Mouse (Mus musculus) heart, embryonic 16.5 days (tissue): Measurements from ENCODE around the gene Rpl27. TPM values are rescaled to one million over a fixed set of nuclear protein-coding genes. Genes with fewer than 3 reads are reported as not detected.
"Not testable (repeated sequence)": the region's sequence is repeated elsewhere in the genome, so short reads cannot be mapped to it uniquely, and the experiment has no call there.

Experiments
- ATAC-seq: fragments of 200-750 bp; cut with Nextera tagmentation; replicated peaks from 2 replicates; pipeline ENCODE4 v1.8.0; 2017; ENCODE audit warnings: moderate number of reproducible peaks; ENCODE audit not compliant: insufficient read depth, low FRiP score; ENCODE audit errors: extremely low read depth
- H3K27ac ChIP-seq: fragments of 300-500 bp; sonication (generic); 2 replicates; pipeline ENCODE4 v1.5.1; 2014; ENCODE audit warnings: mild to moderate bottlenecking, low read length, control low read depth, moderate library complexity
- H3K27me3 ChIP-seq: fragments of 300-500 bp; sonication (generic); 2 replicates; pipeline ENCODE4 v1.6.1; 2014; ENCODE audit warnings: low read length, mixed read lengths; ENCODE audit not compliant: control insufficient read depth, insufficient read depth
- H3K36me3 ChIP-seq: fragments of 300-500 bp; sonication (generic); 2 replicates; pipeline ENCODE4 v1.6.1; 2014; ENCODE audit not compliant: control insufficient read depth, insufficient read depth
- H3K4me1 ChIP-seq: fragments of 300-500 bp; sonication (generic); 2 replicates; pipeline ENCODE4 v1.6.1; 2014; ENCODE audit warnings: low read length, mixed read lengths; ENCODE audit not compliant: control insufficient read depth, insufficient read depth
- H3K4me2 ChIP-seq: fragments of 300-500 bp; sonication (generic); 2 replicates; pipeline ENCODE4 v1.6.1; 2014; ENCODE audit warnings: low read depth, mild to moderate bottlenecking, control low read depth, low read length
- H3K4me3 ChIP-seq: fragments of 300-500 bp; sonication (generic); 2 replicates; pipeline ENCODE4 v1.5.1; 2014; ENCODE audit warnings: mild to moderate bottlenecking, control low read depth, low read length
- H3K9ac ChIP-seq: fragments of 300-500 bp; sonication (generic); 2 replicates; pipeline ENCODE4 v1.6.1; 2014; ENCODE audit warnings: low read length, control low read depth
- H3K9me3 ChIP-seq: fragments of 300-500 bp; sonication (generic); replicated peaks from 2 replicates; pipeline ENCODE4 v1.6.1; 2016; ENCODE audit warnings: low read length; ENCODE audit not compliant: control insufficient read depth
- WGBS: fragments of 180-500 bp; shearing (Covaris S2); extraction: QIAGEN DNeasy Blood & Tissue Kit; methylation state at CpG from one replicate; pipeline ENCODE4 v1.1.7; 2014; 5-methylcytosine and 5-hydroxymethylcytosine counted together
- polyA plus RNA-seq: library from polyadenylated mRNA; unstranded; fragments of >200 nt; fragmentation: Nextera tagmentation; extraction: Ambion mirVana; gene quantifications from 2 replicates; pipeline ENCODE4 v1.2.1, GENCODE M21; 2015

Rpl27 gene
- polyA plus RNA-seq, 1 experiment from 2014 or later: 166 TPM

DNA sequence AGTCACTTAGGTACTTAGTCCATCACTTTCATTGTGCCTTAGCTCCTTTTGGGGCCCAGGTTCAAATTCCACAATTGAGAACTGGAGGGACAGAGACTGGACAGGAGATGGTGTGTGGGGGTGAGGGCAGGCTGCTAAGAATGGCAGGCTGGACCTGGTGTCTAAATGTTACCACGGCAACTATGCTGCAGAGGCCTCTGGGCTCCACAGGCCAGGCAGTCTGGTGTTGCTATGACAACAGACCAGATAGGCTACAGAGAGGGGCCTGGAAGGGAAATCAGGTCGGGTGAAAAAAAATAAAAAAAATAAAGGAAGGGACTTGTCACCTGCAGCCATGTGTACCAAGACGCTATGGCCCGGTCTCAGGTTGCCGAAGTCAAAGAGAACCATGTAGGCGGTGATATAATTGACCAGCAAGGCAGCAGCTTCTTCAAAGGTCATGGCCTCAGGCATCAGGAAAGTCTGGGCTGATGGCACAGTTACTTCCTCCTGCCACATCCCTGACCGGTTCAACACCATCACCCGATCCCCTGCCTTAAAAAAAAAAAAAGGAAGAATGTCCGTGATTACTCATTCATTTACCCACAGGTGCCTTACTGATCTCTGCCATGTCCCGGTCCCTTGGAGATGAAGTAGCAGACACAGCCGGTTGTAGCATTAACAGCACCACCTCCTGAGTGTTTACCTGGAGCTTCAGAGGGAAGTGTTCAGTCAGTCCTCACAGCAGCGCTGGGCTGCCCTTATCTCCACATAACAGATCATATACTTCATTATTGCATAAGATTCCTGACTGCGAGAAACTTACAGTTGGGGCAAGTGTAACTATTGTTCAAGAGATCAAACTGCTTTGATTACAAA is 20.7 kb downstream of the Rpl27 start:
- no peak overlapping the region for H3K4me2 ChIP-seq
- no peak overlapping the region for H3K27ac ChIP-seq

DNA sequence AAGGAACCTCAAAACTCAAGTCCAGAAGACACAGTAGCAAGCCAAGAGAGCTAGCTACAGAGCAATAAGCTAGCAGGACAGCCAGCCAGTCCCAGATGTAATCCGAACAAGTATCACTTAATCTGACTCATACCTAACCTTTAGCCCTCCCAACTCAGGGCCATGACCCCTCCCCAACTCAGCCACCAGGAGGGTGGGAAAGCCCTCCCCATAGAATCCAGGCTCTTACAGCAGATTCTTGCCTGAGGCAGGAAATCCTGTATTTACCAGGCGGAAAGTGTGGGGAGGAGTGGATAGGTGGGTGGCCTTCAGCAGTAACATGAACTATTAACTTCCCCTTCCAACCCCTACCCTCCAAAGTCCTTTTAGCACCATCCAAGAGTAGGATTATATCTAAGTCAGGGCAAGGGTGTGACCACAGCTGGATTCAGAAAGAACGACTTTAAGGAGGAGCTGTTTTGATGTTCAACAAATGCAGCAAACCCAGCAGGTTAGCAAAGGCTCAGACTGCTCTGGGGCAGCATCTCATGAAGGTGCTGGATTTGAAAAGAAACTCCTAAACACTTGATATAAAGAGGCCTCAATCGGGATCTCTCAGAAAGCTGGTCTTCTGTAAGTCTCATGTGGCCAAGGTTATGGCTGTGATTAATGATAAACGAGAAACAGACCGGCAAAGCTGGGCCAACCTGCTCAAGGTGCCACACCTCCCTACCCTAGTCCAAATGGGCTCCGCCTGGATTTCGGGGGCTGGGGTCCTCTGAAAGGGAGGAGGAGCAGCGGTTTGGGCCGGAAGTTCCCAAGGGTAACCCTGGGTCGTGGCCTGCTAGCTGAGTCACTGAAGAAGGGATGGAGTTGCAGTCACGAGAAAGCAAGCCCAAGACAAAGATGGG is 22.4 kb downstream of the Rpl27 start, which contains the start of gene Rnd2:
Rnd2 (plus strand) TSS at position 789 of the 890 bp plus-strand sequence.
- WGBS: 13% methylated on average over 12 of the region's 12 CpGs
- Histone ChIP-seq H3K9ac (peak within 1 kb of the TSS; percentile 87), H3K36me3 (peaks cover 14% of the 10 kb centered on the region), H3K27me3 (no peaks in the 10 kb centered on the region), H3K4me3 (peak within 1 kb of the TSS; percentile 88), H3K4me1 (peaks cover 30% of the 10 kb centered on the region), H3K9me3 (no peaks in the 10 kb centered on the region), H3K4me2 (peak within 1 kb of the TSS; percentile 93), H3K27ac (peak within 1 kb of the TSS; percentile 88)
- no peak for ATAC-seq

More for the DNA sequence above, 20.7 kb downstream of the Rpl27 start:
- H3K36me3 ChIP-seq: peaks cover 17% of the 10 kb centered on the region
- no peaks in the 10 kb centered on the region for H3K27me3 ChIP-seq
- H3K4me1 ChIP-seq: peaks cover 25% of the 10 kb centered on the region
- WGBS: 42% methylated on average over 13 of the region's 13 CpGs
- no peak for ATAC-seq
- H3K9ac ChIP-seq: no peak overlapping the region
- H3K4me3 ChIP-seq: no peak overlapping the region
- no peaks in the 10 kb centered on the region for H3K9me3 ChIP-seq

DNA sequence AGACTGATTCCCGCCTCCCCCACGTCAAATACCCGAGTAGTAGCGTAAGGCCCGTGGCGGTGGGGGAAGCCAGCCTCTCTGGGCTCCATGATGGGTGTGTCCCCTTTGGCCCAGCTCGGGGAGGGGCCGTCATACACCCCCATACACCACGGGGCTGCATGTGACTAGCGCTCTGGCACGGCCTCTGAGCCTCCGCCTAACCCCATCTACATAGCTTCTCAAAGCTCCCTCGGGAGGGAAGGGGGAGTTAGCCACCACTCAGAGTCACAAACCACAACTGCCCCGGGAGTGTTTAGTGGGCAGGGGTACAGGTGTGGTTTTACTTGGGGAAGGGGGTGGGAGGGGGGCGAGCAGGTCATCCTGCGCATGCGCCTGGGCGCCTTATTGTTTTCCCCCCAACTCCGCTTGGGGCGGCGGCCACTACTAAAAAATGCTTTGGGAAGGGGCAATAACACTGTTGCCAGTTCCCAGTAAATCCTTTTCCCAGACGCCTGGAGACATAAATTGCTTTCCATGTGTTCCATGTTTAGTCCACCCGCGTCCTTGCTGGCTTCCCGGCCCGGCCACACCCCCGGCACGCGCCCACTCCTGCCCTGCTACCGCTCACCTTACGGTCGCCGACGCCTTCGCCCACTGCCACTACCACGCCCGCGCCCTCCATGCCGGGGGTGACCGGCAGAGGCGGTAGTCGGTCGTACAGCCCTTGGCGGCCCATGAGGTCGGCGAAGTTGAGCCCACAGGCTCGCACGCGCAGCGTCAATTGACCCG is 23.2 kb downstream of the Rpl27 start:
- WGBS: under 1% methylated on average over 51 of the region's 51 CpGs
- Histone ChIP-seq H3K36me3 (peaks cover 11% of the 10 kb centered on the region), H3K27me3 (no peaks in the 10 kb centered on the region), H3K9me3 (no peaks in the 10 kb centered on the region), H3K27ac (peak overlapping the region; percentile 88), H3K9ac (peak overlapping the region; percentile 87), H3K4me1 (peaks cover 30% of the 10 kb centered on the region), H3K4me2 (peak overlapping the region; percentile 93), H3K4me3 (peak overlapping the region; percentile 88)
- ATAC-seq: peak; percentile 33; the same call in 1 of the 2 replicates

DNA sequence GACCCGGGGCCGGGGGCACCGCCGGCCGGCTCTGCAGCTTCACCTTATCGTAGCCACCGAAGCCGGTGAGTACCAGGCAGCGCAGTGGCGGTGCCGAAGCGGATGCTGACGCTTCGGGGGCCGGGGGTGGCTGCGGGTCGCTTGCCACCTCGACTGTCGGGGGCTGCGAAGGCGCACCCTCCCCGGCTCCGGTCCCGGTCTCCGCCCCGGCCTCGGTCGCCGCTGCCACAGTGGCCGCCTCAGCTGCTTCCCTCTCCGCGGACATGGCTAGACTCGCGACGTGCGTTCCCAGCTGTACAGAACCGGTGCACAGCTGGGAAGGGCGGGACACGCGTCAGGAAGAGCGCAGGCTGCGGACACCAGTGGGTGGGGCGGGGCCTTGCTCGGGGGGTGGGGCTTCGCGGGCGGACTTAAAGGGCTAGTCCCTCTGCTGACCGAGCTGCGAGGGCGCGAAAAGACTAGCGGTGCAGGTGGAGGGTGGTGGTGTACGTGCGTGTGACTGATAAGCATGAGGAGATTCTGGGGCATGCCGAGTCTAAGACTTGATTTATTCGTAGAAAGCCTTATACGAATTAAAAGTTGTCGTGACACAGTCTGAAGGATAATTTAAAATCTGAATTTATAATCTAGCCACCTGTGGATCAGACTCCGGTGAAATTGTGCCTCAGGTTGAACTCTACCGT is 23.9 kb downstream of the Rpl27 start, which contains the start of gene Vat1:
Vat1 (minus strand) TSS at position 362 of the 683 bp plus-strand sequence.
- Histone ChIP-seq H3K4me2 (peak within 1 kb of the TSS; percentile 93), H3K9ac (peak within 1 kb of the TSS; percentile 87), H3K27ac (peak within 1 kb of the TSS; percentile 88), H3K27me3 (no peaks in the 10 kb centered on the region), H3K4me3 (peak within 1 kb of the TSS; percentile 88), H3K9me3 (no peaks in the 10 kb centered on the region), H3K4me1 (peaks cover 30% of the 10 kb centered on the region), H3K36me3 (peaks cover 10% of the 10 kb centered on the region; the same call in 1 of the 2 replicates)
- 2% methylated on average over 57 of the region's 60 CpGs for WGBS
- peak; percentile 74 for ATAC-seq

DNA sequence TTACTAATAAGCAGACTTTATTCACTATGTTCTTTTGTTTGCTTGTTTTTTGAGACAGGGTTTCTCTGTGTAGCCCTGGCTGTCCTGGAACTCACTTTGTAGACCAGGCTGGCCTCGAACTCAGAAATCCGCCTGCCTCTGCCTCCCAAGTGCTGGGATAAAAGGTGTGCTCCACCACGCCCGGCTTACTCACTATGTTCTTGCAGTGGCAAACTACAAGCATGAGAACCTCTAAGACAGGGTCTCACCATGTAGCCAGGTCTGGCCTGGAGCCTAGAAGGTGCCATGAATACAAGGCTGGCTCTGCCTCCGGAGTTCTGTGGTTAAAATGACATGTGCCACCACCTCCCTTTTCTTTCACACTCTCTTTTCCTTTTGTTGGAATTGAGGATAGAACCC is 24.5 kb downstream of the Rpl27 start:
- H3K36me3 ChIP-seq, H3K27me3 ChIP-seq, ATAC-seq, H3K9me3 ChIP-seq, H3K27ac ChIP-seq: not testable (repeated sequence)
- Histone ChIP-seq H3K4me1 (peaks cover 30% of the 10 kb centered on the region), H3K4me3 (peak overlapping the region; percentile 88), H3K4me2 (peak overlapping the region; percentile 93), H3K9ac (peak overlapping the region; percentile 87)
- 51% methylated on average over 5 of the region's 5 CpGs for WGBS

DNA sequence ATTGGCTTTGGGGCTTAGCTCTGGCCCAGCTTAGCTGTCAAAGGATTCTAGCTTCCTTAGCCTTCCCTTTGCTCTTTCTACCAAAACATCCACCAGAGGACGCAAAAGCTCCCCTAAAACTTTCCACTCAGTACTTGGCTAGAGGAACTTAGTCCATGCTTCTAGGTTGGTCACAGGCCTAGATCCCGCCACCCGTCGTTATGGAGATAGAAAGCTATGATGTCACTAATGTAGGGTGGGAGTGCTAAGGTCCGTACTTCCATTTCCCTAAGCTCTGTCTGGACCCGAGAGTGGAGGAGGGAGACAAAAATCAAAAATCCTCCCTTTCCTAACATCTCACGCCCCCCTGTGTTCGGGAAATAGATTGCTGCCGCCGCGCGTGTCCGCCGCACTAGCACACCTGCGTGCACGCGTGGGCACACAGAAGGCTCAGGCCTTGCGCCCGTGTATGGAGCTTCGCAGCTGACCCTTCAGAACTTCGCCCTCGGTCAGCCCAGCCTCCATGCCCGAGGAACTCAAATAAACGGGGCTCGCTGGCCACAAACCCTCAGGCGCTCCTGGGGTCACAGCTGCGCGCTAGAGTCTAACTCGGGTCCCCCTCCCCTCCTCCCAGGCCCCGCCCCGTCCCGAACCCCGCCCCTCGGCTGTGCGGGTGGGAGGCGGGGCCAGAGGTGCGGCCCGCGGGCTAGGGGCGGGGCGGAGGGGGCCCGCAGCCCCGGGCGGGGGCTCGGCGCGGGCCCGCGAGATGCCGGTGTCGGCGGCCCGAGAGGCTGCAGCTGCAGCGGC is 25.6 kb downstream of the Rpl27 start:
- Histone ChIP-seq H3K9ac (peak overlapping the region; percentile 81), H3K4me3 (peak overlapping the region; percentile 82), H3K9me3 (no peaks in the 10 kb centered on the region), H3K4me1 (peaks cover 30% of the 10 kb centered on the region), H3K36me3 (peaks cover under 1% of the 10 kb centered on the region; the same call in 1 of the 2 replicates), H3K4me2 (peak overlapping the region; percentile 93), H3K27ac (0 out of 2 replicates have a peak overlapping the region, but pooled peaks have one; percentile 28), H3K27me3 (no peaks in the 10 kb centered on the region)
- 1% methylated on average over 49 of the region's 54 CpGs for WGBS
- ATAC-seq: peak; percentile 81

DNA sequence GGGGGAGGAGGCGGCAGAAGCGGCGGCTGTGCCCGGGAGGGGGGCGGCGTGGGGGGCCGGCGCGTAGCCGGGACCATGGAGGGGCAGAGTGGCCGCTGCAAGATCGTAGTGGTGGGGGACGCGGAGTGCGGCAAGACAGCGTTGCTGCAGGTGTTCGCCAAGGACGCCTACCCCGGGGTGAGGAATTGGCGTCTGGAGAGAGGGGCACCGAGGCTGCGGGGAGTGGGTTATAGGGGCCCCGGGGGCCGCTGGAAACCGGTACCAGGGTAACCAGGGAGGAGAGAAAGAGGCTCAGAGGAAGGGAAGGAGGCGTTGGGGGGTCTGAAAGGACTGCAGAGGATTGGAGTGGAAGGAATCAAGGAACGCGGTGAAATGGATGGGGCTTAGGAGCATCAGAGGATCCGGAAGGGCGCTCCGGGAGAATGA is 26.2 kb downstream of the Rpl27 start:
- Histone ChIP-seq H3K36me3 (no peaks in the 10 kb centered on the region), H3K4me2 (peak overlapping the region; percentile 93), H3K4me1 (peaks cover 30% of the 10 kb centered on the region), H3K27ac (0 out of 2 replicates have a peak overlapping the region, but pooled peaks have one; percentile 28), H3K9ac (peak overlapping the region; percentile 81), H3K9me3 (no peaks in the 10 kb centered on the region), H3K27me3 (no peaks in the 10 kb centered on the region), H3K4me3 (peak overlapping the region; percentile 82)
- WGBS: under 1% methylated on average over 25 of the region's 31 CpGs
- 0 out of 2 replicates have a peak, but pooled peaks have one; percentile 0 for ATAC-seq
